Mouse (Mus musculus) myocyte (in vitro differentiated cells): ENCODE measurements around the gene Gpsm2. TPM values are rescaled to one million over a fixed set of nuclear protein-coding genes. Genes with fewer than 3 reads are reported as not detected.

ENCODE experiments used
- H3K27me3 ChIP-seq: one replicate; pipeline ENCODE4 v1.6.1; 2011; ENCODE audit not compliant: control insufficient read depth, insufficient read depth, insufficient read length
- H3K36me3 ChIP-seq: one replicate; pipeline ENCODE4 v1.6.1; 2011; ENCODE audit not compliant: control insufficient read depth, insufficient read depth
- H3K4me2 ChIP-seq: one replicate; pipeline ENCODE4 v1.6.1; 2011; ENCODE audit warnings: low read depth, control low read depth
- H3K4me3 ChIP-seq: one replicate; pipeline ENCODE4 v1.5.1; 2011; ENCODE audit warnings: mild to moderate bottlenecking, control low read depth, moderate library complexity
- H3K79me2 ChIP-seq: one replicate; pipeline ENCODE4 v1.6.1; 2011; ENCODE audit not compliant: control insufficient read depth, insufficient read depth
- H3ac ChIP-seq: one replicate; pipeline ENCODE4 v1.6.1; 2011; ENCODE audit not compliant: control insufficient read depth, insufficient read length
- CEBPB ChIP-seq: IDR thresholded peaks from 2 replicates; pipeline ENCODE4 v1.6.1; 2011; ENCODE audit warnings: mild to moderate bottlenecking, moderate library complexity; ENCODE audit not compliant: poor library complexity, insufficient read depth, severe bottlenecking
- E2F4 ChIP-seq: IDR thresholded peaks from one replicate; pipeline ENCODE4 v1.6.1; 2011; ENCODE audit warnings: mild to moderate bottlenecking, control low read depth, moderate library complexity; ENCODE audit not compliant: insufficient read depth
- MAX ChIP-seq: IDR thresholded peaks from one replicate; pipeline ENCODE4 v1.6.1; 2011; ENCODE audit warnings: low read depth, mild to moderate bottlenecking, control low read depth
- MYOD1 ChIP-seq, 3 experiments: IDR thresholded peaks; one replicate each; pipeline ENCODE4 v1.6.1; 2011; ENCODE audit warnings: control low read depth in 2 of 3, low read depth in 2 of 3, mild to moderate bottlenecking in 2 of 3, moderate library complexity in 1 of 3; ENCODE audit not compliant: insufficient read length in 2 of 3, control insufficient read depth in 1 of 3
- MYOG ChIP-seq, 3 experiments: IDR thresholded peaks; one replicate each; pipeline ENCODE4 v1.6.1; 2011; ENCODE audit warnings: control low read depth in 2 of 3, low read depth in 2 of 3, mild to moderate bottlenecking in 2 of 3; ENCODE audit not compliant: insufficient read length in 2 of 3, control insufficient read depth in 1 of 3, insufficient read depth in 1 of 3
- POLR2A ChIP-seq: IDR thresholded peaks from one replicate; pipeline ENCODE4 v1.6.1; 2011; ENCODE audit warnings: low read depth, mild to moderate bottlenecking, control low read depth, moderate library complexity; ENCODE audit not compliant: insufficient read length
- POLR2AphosphoS2 ChIP-seq: IDR thresholded peaks from one replicate; pipeline ENCODE4 v1.6.1; 2011; ENCODE audit warnings: low read depth, control low read depth; ENCODE audit not compliant: insufficient read length
- REST ChIP-seq: IDR thresholded peaks from one replicate; pipeline ENCODE4 v1.6.1; 2011; ENCODE audit warnings: mild to moderate bottlenecking, control low read depth, moderate library complexity; ENCODE audit not compliant: insufficient read depth, insufficient read length
- SRF ChIP-seq: IDR thresholded peaks from one replicate; pipeline ENCODE4 v1.6.1; 2011; ENCODE audit warnings: low read depth; ENCODE audit not compliant: control insufficient read depth, insufficient read length
- TCF12 ChIP-seq: IDR thresholded peaks from one replicate; pipeline ENCODE4 v1.6.1; 2011; ENCODE audit warnings: mild to moderate bottlenecking, control low read depth; ENCODE audit not compliant: poor library complexity, insufficient read depth, severe bottlenecking
- TCF3 ChIP-seq: IDR thresholded peaks from one replicate; pipeline ENCODE4 v1.6.1; 2011; ENCODE audit warnings: low read depth, control low read depth; ENCODE audit not compliant: insufficient read length
- USF1 ChIP-seq: IDR thresholded peaks from one replicate; pipeline ENCODE4 v1.6.1; 2011; ENCODE audit warnings: low read depth, mild to moderate bottlenecking, control low read depth, moderate library complexity
- polyA plus RNA-seq: library from polyadenylated mRNA; unstranded; fragments of >200 nt; fragmentation: generic; extraction: Trizol; gene quantifications from one replicate; pipeline ENCODE4 v1.2.1, GENCODE M21; 2012; ENCODE audit warnings: missing spikeins

Gpsm2 gene
- polyA plus RNA-seq, 1 experiment, result 16.4 TPM

GRCm38 (mm10) chr3:108711296-108711695, 10.8 kb downstream of the Gpsm2 start:
- H3K79me2 ChIP-seq, result peaks cover 63% of the 10 kb centered on the region
- H3ac ChIP-seq, result no peak overlapping the region
- no peaks in the 10 kb centered on the region for H3K27me3 ChIP-seq
- no peak for TF ChIP-seq CEBPB
- TF ChIP-seq POLR2A, result no peak
- no peak for TF ChIP-seq E2F4
- TF ChIP-seq SRF, result no peak
- TF ChIP-seq REST, result no peak
- no peak for TF ChIP-seq TCF3
- TF ChIP-seq TCF12, result no peak
- TF ChIP-seq MAX, result no peak
- no peak for TF ChIP-seq USF1
- TF ChIP-seq MYOG (IDR thresholded peaks at IDR 0.05; ENCODE audit: control insufficient read depth in 1 of 3, insufficient read depth in 1 of 3, insufficient read length in 2 of 3, low read depth in 2 of 3), result no peak
- TF ChIP-seq POLR2AphosphoS2, result no peak
- no peak for TF ChIP-seq MYOD1 (IDR thresholded peaks at IDR 0.05; ENCODE audit: control insufficient read depth in 1 of 3, insufficient read length in 2 of 3, low read depth in 2 of 3)
- H3K4me3 ChIP-seq, result no peak overlapping the region
- H3K36me3 ChIP-seq, result no peaks in the 10 kb centered on the region
- no peak overlapping the region for H3K4me2 ChIP-seq

GRCm38 (mm10) chr3:108702789-108703188, 19.3 kb downstream of the Gpsm2 start:
- no peak for TF ChIP-seq MAX
- TF ChIP-seq CEBPB, result no peak
- TF ChIP-seq POLR2A, result no peak
- Histone ChIP-seq H3K4me2 (no peak overlapping the region), H3K79me2 (peaks cover 17% of the 10 kb centered on the region), H3ac (no peak overlapping the region), H3K36me3 (peaks cover 16% of the 10 kb centered on the region), H3K27me3 (no peaks in the 10 kb centered on the region), H3K4me3 (no peak overlapping the region)

- H3K36me3 ChIP-seq, result peaks cover 30% of the 10 kb centered on the region
- H3K4me3 ChIP-seq, result no peak overlapping the region
- H3K4me2 ChIP-seq, result no peak overlapping the region
- no peak overlapping the region for H3ac ChIP-seq
- H3K79me2 ChIP-seq, result peaks cover 17% of the 10 kb centered on the region
- no peaks in the 10 kb centered on the region for H3K27me3 ChIP-seq
- TF ChIP-seq POLR2A, result no peak
- no peak for TF ChIP-seq TCF12
- no peak for TF ChIP-seq MYOD1 (IDR thresholded peaks at IDR 0.05; ENCODE audit: control insufficient read depth in 1 of 3, insufficient read length in 2 of 3, low read depth in 2 of 3)
- no peak for TF ChIP-seq MYOG (IDR thresholded peaks at IDR 0.05; ENCODE audit: control insufficient read depth in 1 of 3, insufficient read depth in 1 of 3, insufficient read length in 2 of 3, low read depth in 2 of 3)
- TF ChIP-seq E2F4, result no peak
- TF ChIP-seq REST, result no peak
- no peak for TF ChIP-seq MAX
- TF ChIP-seq SRF, result no peak
- no peak for TF ChIP-seq USF1
- TF ChIP-seq CEBPB, result no peak
- no peak for TF ChIP-seq TCF3
- no peak for TF ChIP-seq POLR2AphosphoS2
Observed at GRCm38 (mm10) chr3:108701256-108701655, 20.9 kb downstream of the Gpsm2 start.

- TF ChIP-seq CEBPB (no peak), SRF (no peak), USF1 (no peak), POLR2AphosphoS2 (no peak), REST (no peak), POLR2A (no peak), TCF3 (no peak), MAX (no peak), MYOG (IDR thresholded peaks at IDR 0.05; ENCODE audit: control insufficient read depth in 1 of 3, insufficient read depth in 1 of 3, insufficient read length in 2 of 3, low read depth in 2 of 3) (no peak), E2F4 (no peak), MYOD1 (IDR thresholded peaks at IDR 0.05; ENCODE audit: control insufficient read depth in 1 of 3, insufficient read length in 2 of 3, low read depth in 2 of 3) (no peak), TCF12 (no peak)
- Histone ChIP-seq H3K79me2 (peaks cover 5% of the 10 kb centered on the region), H3K4me3 (no peak overlapping the region), H3ac (no peak overlapping the region), H3K4me2 (no peak overlapping the region), H3K27me3 (no peaks in the 10 kb centered on the region), H3K36me3 (peaks cover 42% of the 10 kb centered on the region)
Observed at GRCm38 (mm10) chr3:108699786-108700185, 22.3 kb downstream of the Gpsm2 start.

GRCm38 (mm10) chr3:108698662-108699061, 23.4 kb downstream of the Gpsm2 start:
- H3K4me2 ChIP-seq, result no peak overlapping the region
- H3K79me2 ChIP-seq, result no peaks in the 10 kb centered on the region
- H3K36me3 ChIP-seq, result peaks cover 42% of the 10 kb centered on the region
- H3ac ChIP-seq, result no peak overlapping the region
- H3K4me3 ChIP-seq, result no peak overlapping the region
- TF ChIP-seq POLR2A (no peak), MYOD1 (IDR thresholded peaks at IDR 0.05; ENCODE audit: control insufficient read depth in 1 of 3, insufficient read length in 2 of 3, low read depth in 2 of 3) (no peak), SRF (no peak), MYOG (IDR thresholded peaks at IDR 0.05; ENCODE audit: control insufficient read depth in 1 of 3, insufficient read depth in 1 of 3, insufficient read length in 2 of 3, low read depth in 2 of 3) (no peak), REST (no peak), POLR2AphosphoS2 (no peak), TCF12 (no peak), CEBPB (no peak), USF1 (no peak), E2F4 (no peak), MAX (no peak)
- no peaks in the 10 kb centered on the region for H3K27me3 ChIP-seq
